Mouse (Mus musculus) liver, adult 2 months (tissue): ENCODE measurements around the gene Ulk4. TPM values are rescaled to one million over a fixed set of nuclear protein-coding genes. Genes with fewer than 3 reads are reported as not detected.

Experiments used
- DNase-seq: peaks from one replicate; pipeline ENCODE4 v3.0.0-alpha.2; 2011; ENCODE audit warnings: low read depth, low spot score; ENCODE audit errors: extremely low read depth
- H3K27ac ChIP-seq: fragments of 200-500 bp; replicated peaks from 2 replicates; pipeline ENCODE4 v1.5.1; 2012; ENCODE audit warnings: low read depth, mild to moderate bottlenecking, control low read depth, inconsistent platforms, low read length; ENCODE audit not compliant: insufficient read depth
- H3K27me3 ChIP-seq: fragments of 200-500 bp; 2 replicates; pipeline ENCODE4 v1.6.1; 2012; ENCODE audit warnings: mild to moderate bottlenecking, moderate library complexity, low read length, inconsistent platforms; ENCODE audit not compliant: control insufficient read depth, insufficient read depth
- H3K36me3 ChIP-seq: fragments of 200-500 bp; 2 replicates; pipeline ENCODE4 v1.6.1; 2012; ENCODE audit warnings: low read length, inconsistent platforms; ENCODE audit not compliant: control insufficient read depth, insufficient read depth
- H3K4me1 ChIP-seq: fragments of 200-500 bp; 2 replicates; pipeline ENCODE4 v1.6.1; 2011; ENCODE audit warnings: low read length; ENCODE audit not compliant: control insufficient read depth, insufficient read depth
- H3K4me3 ChIP-seq: fragments of 200-500 bp; 2 replicates; pipeline ENCODE4 v1.5.1; 2011; ENCODE audit warnings: low read depth, mild to moderate bottlenecking, control low read depth, low read length, moderate library complexity; ENCODE audit not compliant: insufficient read depth
- H3K79me2 ChIP-seq: fragments of 200-500 bp; 2 replicates; pipeline ENCODE4 v1.6.1; 2012; ENCODE audit warnings: inconsistent platforms, mild to moderate bottlenecking, low read length, moderate library complexity; ENCODE audit not compliant: control insufficient read depth, insufficient read depth
- H3K9ac ChIP-seq: fragments of 200-500 bp; 2 replicates; pipeline ENCODE4 v1.6.1; 2012; ENCODE audit warnings: low read depth, mild to moderate bottlenecking, control low read depth, inconsistent platforms, low read length
- CTCF ChIP-seq: fragments of 200-500 bp; IDR thresholded peaks from 2 replicates; pipeline ENCODE4 v1.5.1; 2011; ENCODE audit warnings: low read depth, low read length, control low read depth
- POLR2A ChIP-seq: fragments of 200-500 bp; IDR thresholded peaks from 2 replicates; pipeline ENCODE4 v1.6.1; 2011; ENCODE audit warnings: low read length, control low read depth; ENCODE audit not compliant: insufficient read depth; ENCODE audit errors: extremely low read depth
- WGBS: fragments of 180-500 bp; shearing (Covaris S2); methylation state at CpG from one replicate; pipeline ENCODE4 v1.1.7; 2018; 5-methylcytosine and 5-hydroxymethylcytosine counted together
- polyA plus RNA-seq: library from polyadenylated mRNA; depleted of rRNA; stranded (reverse); fragments of >200 nt; gene quantifications from 2 replicates; pipeline ENCODE4 v1.2.3, GENCODE M21; 2012
- total RNA-seq: library from RNA; depleted of rRNA; stranded (reverse); fragments of >200 nt; gene quantifications from 2 replicates; pipeline ENCODE4 v1.2.3, GENCODE M21; 2014

The Ulk4 gene
- total and polyA plus RNA-seq, 2 experiments, result under 0.01 to 0.24 TPM

DNA sequence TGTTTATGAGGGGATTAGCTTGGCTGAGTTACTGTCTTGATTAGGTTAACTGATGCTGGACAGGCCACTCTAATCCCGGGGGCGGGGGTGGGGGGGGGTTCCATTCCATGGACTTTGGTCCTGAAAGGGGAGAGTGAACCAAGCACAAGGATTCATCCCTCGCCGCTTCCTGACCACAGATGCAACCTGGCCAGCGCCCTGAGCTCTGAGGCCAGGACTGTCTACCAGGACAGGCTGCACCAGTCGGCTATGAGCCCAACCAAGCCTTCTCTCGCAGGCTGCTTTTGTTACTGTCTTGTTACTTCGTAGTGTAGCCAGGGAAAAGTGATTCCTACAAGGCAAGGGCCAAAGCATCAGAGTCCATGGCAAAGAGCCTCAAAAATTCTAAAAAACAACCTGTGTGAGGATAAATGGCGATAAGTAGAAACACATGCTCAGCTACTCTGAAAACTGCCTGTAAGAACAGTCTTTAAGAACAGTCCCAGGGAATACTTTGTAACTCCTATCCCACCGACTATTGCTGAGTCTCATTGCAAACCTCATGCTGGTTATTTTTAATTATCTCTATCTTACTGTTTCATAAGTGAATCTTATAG is 211.5 kb downstream of the Ulk4 start:
- TF ChIP-seq POLR2A (no peak), CTCF (no peak)
- H3K79me2 ChIP-seq, result no peaks in the 10 kb centered on the region
- no peaks in the 10 kb centered on the region for H3K36me3 ChIP-seq
- DNase-seq, result no peak
- no peak overlapping the region for H3K27ac ChIP-seq
- H3K9ac ChIP-seq, result no peak overlapping the region
- WGBS, result 77% methylated on average over 10 of the region's 10 CpGs
- no peaks in the 10 kb centered on the region for H3K4me1 ChIP-seq
- no peaks in the 10 kb centered on the region for H3K27me3 ChIP-seq
- no peak overlapping the region for H3K4me3 ChIP-seq

DNA sequence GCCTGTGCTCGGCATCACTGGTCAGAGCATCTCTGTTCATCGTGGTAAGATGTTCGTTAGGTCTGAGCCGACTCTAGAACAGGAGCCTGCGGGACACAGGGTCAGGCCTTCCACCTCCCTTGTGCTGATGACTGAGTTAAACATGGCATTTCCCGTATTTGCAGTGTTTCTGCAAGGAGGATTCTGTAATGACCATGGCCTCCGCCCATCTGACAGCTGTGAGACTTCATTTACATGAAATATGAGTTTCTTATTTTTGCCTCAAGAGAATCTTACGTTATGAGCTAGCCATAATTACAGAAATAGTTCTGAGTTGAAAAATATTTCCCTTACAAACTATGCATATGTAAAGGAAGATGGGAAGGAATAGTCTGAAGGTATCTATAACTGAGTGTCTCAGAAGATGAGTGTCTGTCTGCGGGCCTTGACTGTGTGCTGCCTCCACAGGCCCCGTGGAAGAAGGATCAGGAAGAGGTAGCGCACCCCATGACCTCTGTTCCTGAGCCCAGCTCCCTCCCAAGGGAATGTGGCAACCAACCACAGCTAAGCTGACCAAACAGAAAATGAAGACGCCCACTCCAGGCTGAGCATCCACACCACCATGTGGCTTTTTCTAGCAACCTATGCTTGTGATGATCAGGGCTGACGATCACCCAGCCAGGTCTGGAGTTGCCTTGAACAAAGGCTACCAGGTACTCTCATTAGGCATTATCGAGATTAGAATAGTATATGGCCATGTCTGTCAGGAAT is 212.2 kb downstream of the Ulk4 start:
- no peaks in the 10 kb centered on the region for H3K79me2 ChIP-seq
- H3K27me3 ChIP-seq, result no peaks in the 10 kb centered on the region
- no peak overlapping the region for H3K4me3 ChIP-seq
- H3K27ac ChIP-seq, result no peak overlapping the region
- TF ChIP-seq CTCF (no peak), POLR2A (no peak)
- no peaks in the 10 kb centered on the region for H3K36me3 ChIP-seq
- WGBS, result 83% methylated on average over 14 of the region's 14 CpGs
- H3K9ac ChIP-seq, result no peak overlapping the region
- H3K4me1 ChIP-seq, result no peaks in the 10 kb centered on the region
- no peak for DNase-seq

DNA sequence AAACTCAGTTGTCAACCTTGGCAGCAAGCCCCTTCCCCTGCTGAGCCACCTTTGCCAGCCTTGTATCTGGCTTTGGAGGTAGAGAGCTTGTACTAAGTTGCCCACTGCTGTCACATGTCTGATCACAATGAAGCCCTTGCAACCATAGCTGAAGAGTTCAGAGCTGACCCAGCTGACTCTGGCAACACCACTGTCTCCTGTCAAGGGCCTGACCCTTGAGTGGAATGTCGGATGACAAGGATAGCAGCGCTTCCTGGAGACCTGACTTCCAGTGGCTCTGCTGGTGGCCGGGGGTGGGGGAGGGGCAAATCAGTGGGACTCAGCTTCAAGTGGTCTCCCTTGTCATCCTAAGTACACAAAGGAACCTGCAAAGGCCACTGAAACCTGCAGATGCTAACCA is 214.3 kb downstream of the Ulk4 start:
- DNase-seq, result no peak
- WGBS, result 63% methylated on average over 3 of the region's 3 CpGs
- no peaks in the 10 kb centered on the region for H3K27me3 ChIP-seq

DNA sequence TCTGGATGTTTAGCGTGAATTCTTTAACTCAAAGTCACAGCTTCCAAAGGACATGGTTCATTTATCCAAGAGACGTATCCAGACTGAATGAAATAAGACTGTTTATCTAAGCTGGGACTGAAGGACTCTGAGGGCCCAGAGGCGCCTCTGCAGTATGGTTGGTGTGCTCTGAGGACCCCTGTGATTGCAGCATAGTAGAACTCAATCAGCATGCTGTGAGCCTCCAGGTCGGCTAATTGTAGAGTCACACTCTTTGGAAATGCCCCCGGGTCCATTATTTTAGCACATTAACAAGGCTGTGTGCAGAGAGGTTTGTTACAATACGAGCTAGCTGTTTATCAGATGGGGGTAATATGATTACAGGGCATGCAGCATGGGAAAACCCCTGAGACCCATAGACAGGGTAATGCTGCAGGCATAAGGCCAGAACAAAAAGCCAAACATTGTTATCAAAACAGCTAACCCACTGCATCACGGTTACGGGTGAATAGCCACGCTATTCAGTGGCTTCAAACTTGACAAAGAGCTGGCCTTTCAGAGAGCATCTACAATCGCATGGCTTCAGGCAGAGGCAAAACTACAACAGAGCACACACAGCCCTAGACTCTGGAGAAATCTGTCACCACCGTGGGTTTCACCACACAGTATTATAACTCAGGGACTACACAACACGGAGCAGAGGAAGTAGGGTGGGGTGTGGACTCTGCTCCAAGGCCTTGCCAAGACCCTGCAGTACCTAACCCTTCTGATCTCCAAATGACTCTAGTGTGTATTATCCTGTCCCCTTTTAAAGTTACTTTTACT is 215.0 kb downstream of the Ulk4 start:
- WGBS, result 79% methylated on average over 12 of the region's 12 CpGs

More for the DNA sequence above, 214.3 kb downstream of the Ulk4 start:
- H3K9ac ChIP-seq, result no peak overlapping the region
- H3K4me1 ChIP-seq, result no peaks in the 10 kb centered on the region
- H3K79me2 ChIP-seq, result no peaks in the 10 kb centered on the region
- no peaks in the 10 kb centered on the region for H3K36me3 ChIP-seq
- no peak overlapping the region for H3K27ac ChIP-seq
- no peak for TF ChIP-seq POLR2A
- no peak for TF ChIP-seq CTCF
- H3K4me3 ChIP-seq, result no peak overlapping the region

DNA sequence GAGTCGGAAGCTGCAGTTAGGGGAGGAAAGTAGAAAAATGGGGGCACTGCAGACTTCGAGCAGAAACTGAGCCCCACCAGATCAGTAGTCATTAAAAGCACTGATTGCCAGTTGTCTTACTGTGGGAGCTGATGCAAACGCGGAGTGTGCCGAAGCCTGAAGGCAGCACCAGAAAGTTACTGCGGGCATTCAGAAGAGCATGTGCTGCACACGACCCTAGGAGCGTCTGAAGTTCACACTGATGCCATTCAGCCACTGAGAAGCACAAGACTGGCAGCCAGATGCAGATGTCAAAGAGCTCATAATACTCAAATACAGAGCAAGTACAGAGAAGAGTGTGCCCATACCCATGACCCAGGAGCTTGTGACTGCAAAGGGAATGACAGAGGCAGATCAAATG is 216.7 kb downstream of the Ulk4 start:
- no peak for DNase-seq
- no peak overlapping the region for H3K9ac ChIP-seq
- H3K4me3 ChIP-seq, result no peak overlapping the region
- TF ChIP-seq CTCF (no peak), POLR2A (no peak)
- 88% methylated on average over 8 of the region's 8 CpGs for WGBS
- H3K4me1 ChIP-seq, result no peaks in the 10 kb centered on the region
- no peaks in the 10 kb centered on the region for H3K36me3 ChIP-seq
- no peak overlapping the region for H3K27ac ChIP-seq
- H3K27me3 ChIP-seq, result no peaks in the 10 kb centered on the region
- H3K79me2 ChIP-seq, result no peaks in the 10 kb centered on the region

More for the DNA sequence above, 215.0 kb downstream of the Ulk4 start:
- Histone ChIP-seq H3K27me3 (no peaks in the 10 kb centered on the region), H3K79me2 (no peaks in the 10 kb centered on the region), H3K36me3 (no peaks in the 10 kb centered on the region), H3K4me1 (no peaks in the 10 kb centered on the region), H3K27ac (no peak overlapping the region), H3K9ac (no peak overlapping the region), H3K4me3 (no peak overlapping the region)
- no peak for DNase-seq
- TF ChIP-seq POLR2A, result no peak
- no peak for TF ChIP-seq CTCF
